Mouse (Mus musculus): ENCODE measurements around the gene Rapgef5. TPM values are rescaled to one million over a fixed set of nuclear protein-coding genes. Genes with fewer than 3 reads are reported as not detected.

The Rapgef5 gene
- total and polyA plus RNA-seq, 3 experiments, result 4.2 to 6.8 (median 4.8) TPM

DNA sequence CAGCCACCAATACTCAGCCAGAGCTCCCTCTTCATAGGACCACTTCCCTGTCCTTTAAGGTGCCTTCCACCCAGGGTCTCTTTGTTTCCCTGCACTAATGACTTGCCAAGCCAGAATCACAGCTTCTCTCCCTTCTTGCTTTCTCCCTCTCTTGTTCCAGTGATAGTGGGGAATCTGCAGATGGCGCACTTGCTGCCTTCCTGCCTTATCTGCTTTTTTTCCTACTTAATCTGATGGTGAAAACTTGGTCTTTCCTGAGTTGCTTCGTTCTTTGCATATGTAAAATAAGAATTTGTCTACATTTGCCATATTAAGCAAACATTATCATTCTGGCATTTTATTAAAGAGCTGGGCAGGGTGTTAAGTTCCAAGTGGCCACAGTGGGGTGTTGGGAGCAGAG lies 75.7 kb downstream of the Rapgef5 start:
- DNase-seq (ENCODE audit: extremely low read depth), result no peak
- no peak overlapping the region for H3K4me3 ChIP-seq (replicated peaks in 1 of 3; ENCODE audit: low read depth in 2 of 3, low read length in 2 of 3, poor library complexity in 1 of 3)
- no peaks in the 10 kb centered on the region for H3K79me2 ChIP-seq (replicated peaks; ENCODE audit: control insufficient read depth, extremely low read depth, insufficient read depth, poor library complexity, severe bottlenecking)
- in situ Hi-C loops (cut with MboI; ENCODE audit: low pct_ligation_motif_present, low pct_unique_long_range_greater_than_20kb, low sequenced_read_pairs) (no loop called here), dilution Hi-C loops (cut with MboI; ENCODE audit: extremely low pct_ligation_motif_present, extremely low pct_unique_long_range_greater_than_20kb, low sequenced_read_pairs) (no loop called here)
- H3K27ac ChIP-seq (ENCODE audit: insufficient read depth, low read depth), result no peak overlapping the region
- peaks cover 0 to 4% of the 10 kb centered on the region in 2 experiments; a peak in 1 of 4 replicates for H3K4me1 ChIP-seq (ENCODE audit: control insufficient read depth in 1 of 2, insufficient read depth in 2 of 2)
- H3K9me3 ChIP-seq (replicated peaks; ENCODE audit: low read length), result peaks cover 1% of the 10 kb centered on the region
- peaks cover 0 to 8% of the 10 kb centered on the region in 2 experiments for H3K36me3 ChIP-seq (replicated peaks in 1 of 2; ENCODE audit: control insufficient read depth in 1 of 2, insufficient read depth in 1 of 2, low read length in 1 of 2)
- no peak overlapping the region for H3K4me2 ChIP-seq (ENCODE audit: insufficient read depth, low read depth, poor library complexity, severe bottlenecking)
- TF ChIP-seq KAT2A (IDR thresholded peaks at IDR 0.05; ENCODE audit: insufficient replicate concordance, low read length) (no peak), PAX5 (IDR thresholded peaks at IDR 0.05; ENCODE audit: low read length) (no peak), SMC3 (IDR thresholded peaks at IDR 0.05; ENCODE audit: low read depth, low read length) (peak; percentile 9), MEF2A (IDR thresholded peaks at IDR 0.05; ENCODE audit: borderline replicate concordance, low read depth, low read length) (no peak), RCOR1 (conservative IDR thresholded peaks at IDR 0.05; ENCODE audit: low read depth, low read length) (no peak)
- H3K9ac ChIP-seq (ENCODE audit: insufficient read depth, low read depth), result no peak overlapping the region
- no peaks in the 10 kb centered on the region for H3K27me3 ChIP-seq (replicated peaks)

DNA sequence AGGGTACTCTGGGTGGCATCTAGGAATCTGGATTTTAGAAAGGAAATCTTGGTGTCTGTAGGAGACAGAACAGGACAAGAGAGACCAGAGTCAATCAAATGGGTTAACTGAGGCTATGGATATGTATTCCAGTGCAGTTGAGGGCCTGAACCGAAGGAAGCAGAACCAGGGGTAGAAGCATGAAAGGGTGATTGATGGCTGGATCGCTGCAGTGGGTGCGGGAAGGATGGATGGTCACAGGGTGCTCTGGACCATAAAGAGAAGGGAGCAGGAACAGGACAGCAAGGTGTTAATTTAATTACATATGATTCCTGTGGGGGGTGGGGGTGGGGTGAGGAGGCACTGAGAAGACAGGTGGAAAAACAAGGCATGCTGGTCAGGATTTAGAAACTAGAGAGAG lies 76.3 kb downstream of the Rapgef5 start:
- H3K27me3 ChIP-seq (replicated peaks), result no peaks in the 10 kb centered on the region
- H3K4me2 ChIP-seq (ENCODE audit: insufficient read depth, low read depth, poor library complexity, severe bottlenecking), result no peak overlapping the region
- no peak for DNase-seq (ENCODE audit: extremely low read depth)
- peaks cover 0 to 8% of the 10 kb centered on the region in 2 experiments for H3K36me3 ChIP-seq (replicated peaks in 1 of 2; ENCODE audit: control insufficient read depth in 1 of 2, insufficient read depth in 1 of 2, low read length in 1 of 2)
- H3K9ac ChIP-seq (ENCODE audit: insufficient read depth, low read depth), result no peak overlapping the region
- TF ChIP-seq UBTF (IDR thresholded peaks at IDR 0.05; ENCODE audit: low read depth, low read length) (no peak), RCOR1 (conservative IDR thresholded peaks at IDR 0.05; ENCODE audit: low read depth, low read length) (no peak), USF1 (IDR thresholded peaks at IDR 0.05; ENCODE audit: low read depth, low read length) (no peak), TCF12 (IDR thresholded peaks at IDR 0.05; ENCODE audit: low read depth, low read length) (no peak), ZNF384 (IDR thresholded peaks at IDR 0.05; ENCODE audit: low read depth, low read length) (no peak)
- H3K79me2 ChIP-seq (replicated peaks; ENCODE audit: control insufficient read depth, extremely low read depth, insufficient read depth, poor library complexity, severe bottlenecking), result no peaks in the 10 kb centered on the region
- H3K4me3 ChIP-seq (replicated peaks in 1 of 3; ENCODE audit: low read depth in 2 of 3, low read length in 2 of 3, poor library complexity in 1 of 3), result no peak overlapping the region
- no peak overlapping the region for H3K27ac ChIP-seq (ENCODE audit: insufficient read depth, low read depth)
- H3K9me3 ChIP-seq (replicated peaks; ENCODE audit: low read length), result peaks cover 3% of the 10 kb centered on the region
- peaks cover 0 to 3% of the 10 kb centered on the region in 2 experiments; a peak in 1 of 4 replicates for H3K4me1 ChIP-seq (ENCODE audit: control insufficient read depth in 1 of 2, insufficient read depth in 2 of 2)
- dilution Hi-C loops (cut with MboI; ENCODE audit: extremely low pct_ligation_motif_present, extremely low pct_unique_long_range_greater_than_20kb, low sequenced_read_pairs), result no loop called here
- in situ Hi-C loops (cut with MboI; ENCODE audit: low pct_ligation_motif_present, low pct_unique_long_range_greater_than_20kb, low sequenced_read_pairs), result no loop called here

DNA sequence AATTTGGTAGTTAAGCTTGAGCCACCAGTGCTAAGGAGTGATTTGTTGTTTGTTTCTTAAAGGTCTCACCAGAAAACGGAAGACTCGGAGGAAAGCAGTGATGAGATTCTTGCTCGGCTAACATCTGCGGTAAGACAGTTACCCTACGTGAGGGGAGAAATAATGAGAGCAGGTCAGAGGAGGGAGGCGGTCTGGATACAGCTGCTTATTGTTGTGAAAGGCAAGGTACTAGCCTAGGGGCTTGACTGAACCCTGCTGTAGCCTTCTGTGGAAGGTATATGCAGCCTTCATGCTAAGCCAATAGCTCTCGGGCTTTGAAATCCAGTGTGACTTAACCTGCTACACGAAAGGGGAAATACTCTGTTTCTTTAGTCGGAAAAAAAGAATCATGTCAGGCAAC lies 78.9 kb downstream of the Rapgef5 start:
- H3K4me1 ChIP-seq (ENCODE audit: control insufficient read depth in 1 of 2, insufficient read depth in 2 of 2), result no peaks in the 10 kb centered on the region
- H3K27ac ChIP-seq (ENCODE audit: insufficient read depth, low read depth), result no peak overlapping the region
- peaks cover 3% of the 10 kb centered on the region for H3K9me3 ChIP-seq (replicated peaks; ENCODE audit: low read length)
- H3K4me3 ChIP-seq (replicated peaks in 1 of 3; ENCODE audit: low read depth in 2 of 3, low read length in 2 of 3, poor library complexity in 1 of 3), result no peak overlapping the region
- H3K4me2 ChIP-seq (ENCODE audit: insufficient read depth, low read depth, poor library complexity, severe bottlenecking), result no peak overlapping the region
- no peak for DNase-seq (ENCODE audit: extremely low read depth)
- TF ChIP-seq KAT2A (IDR thresholded peaks at IDR 0.05; ENCODE audit: insufficient replicate concordance, low read length), result no peak
- no peak for TF ChIP-seq UBTF (IDR thresholded peaks at IDR 0.05; ENCODE audit: low read depth, low read length)
- TF ChIP-seq USF2 (conservative IDR thresholded peaks at IDR 0.05; ENCODE audit: low read depth, low read length), result no peak
- no peak for TF ChIP-seq CHD2 (IDR thresholded peaks at IDR 0.05; ENCODE audit: low read length)
- TF ChIP-seq TCF12 (IDR thresholded peaks at IDR 0.05; ENCODE audit: low read depth, low read length), result no peak
- H3K9ac ChIP-seq (ENCODE audit: insufficient read depth, low read depth), result no peak overlapping the region
- dilution Hi-C loops (cut with MboI; ENCODE audit: extremely low pct_ligation_motif_present, extremely low pct_unique_long_range_greater_than_20kb, low sequenced_read_pairs) (no loop called here), in situ Hi-C loops (cut with MboI; ENCODE audit: low pct_ligation_motif_present, low pct_unique_long_range_greater_than_20kb, low sequenced_read_pairs) (no loop called here)
- no peaks in the 10 kb centered on the region for H3K79me2 ChIP-seq (replicated peaks; ENCODE audit: control insufficient read depth, extremely low read depth, insufficient read depth, poor library complexity, severe bottlenecking)
- H3K27me3 ChIP-seq (replicated peaks), result no peaks in the 10 kb centered on the region
- H3K36me3 ChIP-seq (replicated peaks in 1 of 2; ENCODE audit: control insufficient read depth in 1 of 2, insufficient read depth in 1 of 2, low read length in 1 of 2), result peaks cover 0 to 8% of the 10 kb centered on the region in 2 experiments

Measured in CH12.LX (cell line).